In genomic region chr3:86141366-86141765, GRCm38 (mm10) we compare ENCODE assay signal across 8 mouse cellular contexts. TPM values are rescaled to one million over a fixed set of nuclear protein-coding genes. Genes with fewer than 3 reads are reported as not detected.
DNase-seq lines count a peak whose midpoint lies in the region; ATAC-seq and TF ChIP-seq lines count a peak whose summit lies in the region.

No protein-coding gene starts in this region.

- no peak for ATAC-seq in erythroblast, adult 5-6 weeks (replicated peaks; ENCODE audit: low FRiP score, poor library complexity, severe bottlenecking)
- ATAC-seq in forebrain, embryonic 13.5 days = no peak
- no peak for ATAC-seq in limb, embryonic 14.5 days (ENCODE audit: low FRiP score, low read depth)

- 14% methylated on average over 7 of the region's 7 CpGs for WGBS in forebrain, embryonic 13.5 days
- WGBS in limb, embryonic 14.5 days = 14% methylated on average over 7 of the region's 7 CpGs
- WGBS in olfactory bulb, adult 2 months = 5% methylated on average over 7 of the region's 7 CpGs

- no peaks in the 10 kb centered on the region for H3K27me3 ChIP-seq in erythroblast, embryonic 14.5 days (ENCODE audit: control insufficient read depth)
- no peaks in the 10 kb centered on the region for H3K27me3 ChIP-seq in forebrain, embryonic 13.5 days
- H3K27me3 ChIP-seq in limb, embryonic 14.5 days (ENCODE audit: control insufficient read depth, insufficient read depth, low read length) = no peaks in the 10 kb centered on the region

- H3K4me3 ChIP-seq in erythroblast, embryonic 14.5 days (replicated peaks) = peak overlapping the region; percentile 79
- peak overlapping the region; percentile 94 to 100 for H3K4me3 ChIP-seq in ES-E14 (ENCODE audit: insufficient read depth in 1 of 2, low read depth in 1 of 2, low read length in 2 of 2, poor library complexity in 1 of 2, severe bottlenecking in 1 of 2)
- H3K4me3 ChIP-seq in forebrain, embryonic 13.5 days = peak overlapping the region; percentile 94
- peak overlapping the region; percentile 96 for H3K4me3 ChIP-seq in limb, embryonic 14.5 days (replicated peaks; ENCODE audit: low read length)
- H3K4me3 ChIP-seq in olfactory bulb, adult 2 months (ENCODE audit: insufficient read depth, low read depth, low read length) = peak overlapping the region; percentile 88

- no peak for TF ChIP-seq POLR2A in limb, embryonic 14.5 days (IDR thresholded peaks at IDR 0.05; ENCODE audit: borderline replicate concordance, extremely low read depth, insufficient read depth, insufficient read length)
- TF ChIP-seq POLR2A in olfactory bulb, adult 2 months (IDR thresholded peaks at IDR 0.05; ENCODE audit: insufficient read depth, low read depth, low read length) = no peak

- peak overlapping the region; percentile 70 for H3K4me2 ChIP-seq in forebrain, embryonic 13.5 days
- peak overlapping the region; percentile 60 for H3K4me2 ChIP-seq in limb, embryonic 14.5 days (replicated peaks; ENCODE audit: low read depth, low read length, severe bottlenecking)

- peaks cover 60% of the 10 kb centered on the region for H3K4me1 ChIP-seq in erythroblast, embryonic 14.5 days (ENCODE audit: control insufficient read depth)
- H3K4me1 ChIP-seq in ES-E14 (ENCODE audit: control insufficient read depth in 2 of 2, insufficient read depth in 2 of 2, low read length in 2 of 2, poor library complexity in 1 of 2) = no peaks in the 10 kb centered on the region; a peak in 2 of 4 replicates
- peaks cover 19% of the 10 kb centered on the region for H3K4me1 ChIP-seq in forebrain, embryonic 13.5 days
- H3K4me1 ChIP-seq in limb, embryonic 14.5 days (ENCODE audit: control insufficient read depth, insufficient read depth, low read length) = peaks cover 13% of the 10 kb centered on the region
- peaks cover 6% of the 10 kb centered on the region for H3K4me1 ChIP-seq in olfactory bulb, adult 2 months (ENCODE audit: control insufficient read depth, insufficient read depth, low read length)

- in situ Hi-C loops in ES-E14 (cut with MboI; ENCODE audit: low sequenced_read_pairs in 2 of 2, unreplicated experiment in 2 of 2) = no loop called here

- no peak overlapping the region; the same call in 1 of the 2 replicates for H3K27ac ChIP-seq in ES-E14 (ENCODE audit: insufficient read depth, low read depth, low read length, poor library complexity, severe bottlenecking)
- no peak overlapping the region for H3K27ac ChIP-seq in forebrain, embryonic 13.5 days
- peak overlapping the region; percentile 92; the same call in 1 of the 2 replicates for H3K27ac ChIP-seq in limb, embryonic 14.5 days (replicated peaks; ENCODE audit: low read depth, low read length)
- no peak overlapping the region for H3K27ac ChIP-seq in olfactory bulb, adult 2 months (ENCODE audit: insufficient read depth, low read depth, low read length)

- no peak for TF ChIP-seq CTCF in olfactory bulb, adult 2 months (IDR thresholded peaks at IDR 0.05; ENCODE audit: insufficient read depth, low read depth, low read length)

- peaks cover 57% of the 10 kb centered on the region for H3K36me3 ChIP-seq in erythroblast, embryonic 14.5 days (ENCODE audit: control insufficient read depth)
- H3K36me3 ChIP-seq in ES-E14 (ENCODE audit: control insufficient read depth, insufficient read depth, low read length, poor library complexity, severe bottlenecking) = peaks cover 27% of the 10 kb centered on the region
- peaks cover 46% of the 10 kb centered on the region for H3K36me3 ChIP-seq in forebrain, embryonic 13.5 days (ENCODE audit: poor library complexity, severe bottlenecking)
- H3K36me3 ChIP-seq in limb, embryonic 14.5 days (ENCODE audit: control insufficient read depth, insufficient read depth, low read length) = peaks cover 45% of the 10 kb centered on the region

- no peaks in the 10 kb centered on the region for H3K9me3 ChIP-seq in erythroblast, embryonic 14.5 days (ENCODE audit: control insufficient read depth, low read length)
- no peaks in the 10 kb centered on the region for H3K9me3 ChIP-seq in ES-E14 (ENCODE audit: control insufficient read depth, insufficient read depth, low read depth, low read length)
- H3K9me3 ChIP-seq in forebrain, embryonic 13.5 days (replicated peaks) = no peaks in the 10 kb centered on the region
- H3K9me3 ChIP-seq in limb, embryonic 14.5 days (ENCODE audit: control insufficient read depth, low read length) = no peaks in the 10 kb centered on the region

- DNase-seq in ES-E14 (ENCODE audit: low read depth, low spot score) = no peak
- DNase-seq in limb, embryonic 14.5 days (ENCODE audit: low spot score) = no peak
- no peak for DNase-seq in right cerebral cortex, adult 18-20 months
- DNase-seq in frontal cortex, adult 2 months (ENCODE audit: extremely low spot score in 1 of 2, low spot score in 1 of 2) = no peak

- H3K9ac ChIP-seq in ES-E14 (ENCODE audit: insufficient read depth, low read depth, low read length, poor library complexity, severe bottlenecking) = peak overlapping the region; percentile 100
- peak overlapping the region; percentile 99 for H3K9ac ChIP-seq in forebrain, embryonic 13.5 days
- peak overlapping the region; percentile 99 for H3K9ac ChIP-seq in limb, embryonic 14.5 days (ENCODE audit: low read depth, low read length, severe bottlenecking)

TF ChIP-seq in ES-E14, 5 proteins besides CTCF, POLR2A, EP300 and RAD21:
- TF ChIP-seq CHD2 (IDR thresholded peaks at IDR 0.05; ENCODE audit: low read depth, low read length) = no peak
- TF ChIP-seq ZC3H11A (IDR thresholded peaks at IDR 0.05; ENCODE audit: borderline replicate concordance, low read depth, low read length) = no peak
- TF ChIP-seq MAFK (IDR thresholded peaks at IDR 0.05; ENCODE audit: insufficient read depth, low read depth, low read length) = no peak
- no peak for TF ChIP-seq ZNF384 (IDR thresholded peaks at IDR 0.05; ENCODE audit: low read depth, low read length)
- TF ChIP-seq HCFC1 (IDR thresholded peaks at IDR 0.05; ENCODE audit: borderline replicate concordance, insufficient read depth, low read length) = no peak

RNA-seq across cellular contexts. Expression of gene Rps3a1, which starts 1.1 kb away (rescaled TPM):
- 20.8 and 31.3 TPM in 2 replicates for polyA plus RNA-seq in erythroblast, embryonic 14.5 days (2012)
- total RNA-seq in erythroblast, adult 5-6 weeks (2015; ENCODE audit: low replicate concordance) = 667 and 844 TPM in 2 replicates
- 933 and 1,033 TPM in 2 replicates for total RNA-seq in erythroblast, adult 5-6 weeks (2017; ENCODE audit: low replicate concordance)
- 523 and 665 TPM in 2 replicates for total RNA-seq in ES-E14 (2012; rRNA removed)
- polyA plus RNA-seq in forebrain, embryonic 13.5 days (2015; fragmentation: Nextera tagmentation; extraction: Ambion mirVana) = 840 and 952 TPM in 2 replicates
- polyA plus RNA-seq in limb, embryonic 14.5 days (2012; rRNA removed) = 1,087 and 1,916 TPM in 2 replicates
- polyA plus RNA-seq in limb, embryonic 14.5 days (2014; fragmentation: Nextera tagmentation; extraction: Ambion mirVana) = 1,503 and 1,577 TPM in 2 replicates
- 790 and 1,303 TPM in 2 replicates for polyA plus RNA-seq in olfactory bulb, adult 2 months (2012; ENCODE audit: insufficient read depth, insufficient read length, low replicate concordance, missing spikeins)
- 622 and 680 TPM in 2 replicates for polyA plus RNA-seq in frontal cortex, adult 2 months (2012; rRNA removed)

Comparison
In these comparisons a context has a peak if more than half of its experiments do, and no peak if none do; other contexts are left out.
1. RNA of gene Rps3a1, which starts 1.1 kb away (polyA plus RNA-seq): 1,087 to 1,916 TPM in limb, embryonic 14.5 days, 790 to 1,303 TPM in olfactory bulb, adult 2 months, 840 to 952 TPM in forebrain, embryonic 13.5 days and 622 to 680 TPM in frontal cortex, adult 2 months; 20.8 to 31.3 TPM in erythroblast, embryonic 14.5 days; every median in the first group is over 10 times any median in the second.
2. Peak in every context shown above with its lines, with median percentiles within 50 percentile points of each other: H3K4me3 ChIP-seq and H3K9ac ChIP-seq.